8 mouse cellular contexts compared by ENCODE assay signal in the genomic region with DNA sequence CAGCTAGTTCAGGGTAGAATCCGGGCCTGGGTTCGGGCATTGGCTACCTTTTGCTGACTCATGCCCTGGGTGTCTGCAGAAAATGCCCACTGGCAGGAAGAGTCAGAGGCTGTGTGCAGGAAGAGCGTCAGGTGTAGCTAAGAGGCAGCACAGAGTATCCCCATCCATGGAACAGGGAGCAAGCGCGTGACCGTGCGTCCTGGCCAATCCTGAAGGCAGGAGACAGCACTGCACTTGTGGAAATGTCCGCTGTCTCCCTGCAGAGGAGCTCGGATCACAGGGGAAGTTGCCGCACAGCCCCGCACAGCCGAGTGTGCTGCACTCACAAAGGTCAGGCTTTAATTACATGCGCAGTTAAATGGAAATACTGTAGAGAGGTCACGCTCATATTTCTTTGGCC.
DNase-seq lines count a peak whose midpoint lies in the region; ATAC-seq lines count a peak whose summit lies in the region.

No protein-coding gene starts in this region.

- DNase-seq in adrenal gland, postnatal 14 days = peak; percentile 30
- no peak for DNase-seq in adrenal gland, postnatal 25 days
- DNase-seq in kidney, postnatal 14 days = peak; percentile 47
- DNase-seq in spleen, postnatal 10 days (ENCODE audit: low spot score in 2 of 2) = no peak
- no peak for DNase-seq in frontal cortex, adult 2 months (ENCODE audit: extremely low spot score in 1 of 2, low spot score in 1 of 2)
- DNase-seq in thymus, postnatal 0 days (ENCODE audit: low spot score) = no peak

- ATAC-seq in heart, embryonic 16.5 days (replicated peaks; ENCODE audit: extremely low read depth, insufficient read depth, low FRiP score) = peak; percentile 56; the same call in 1 of the 2 replicates

- peaks cover 4% of the 10 kb centered on the region; the same call in 1 of the 2 replicates for H3K4me1 ChIP-seq in brown adipose tissue, adult 24 weeks (ENCODE audit: control insufficient read depth, insufficient read depth, insufficient read length, low read length)
- H3K4me1 ChIP-seq in heart, embryonic 16.5 days (ENCODE audit: control insufficient read depth, insufficient read depth, low read length) = peaks cover 40% of the 10 kb centered on the region

- peak overlapping the region; percentile 36 for H3K4me2 ChIP-seq in heart, embryonic 16.5 days (ENCODE audit: low read depth, low read length)

- no peaks in the 10 kb centered on the region for H3K36me3 ChIP-seq in heart, embryonic 16.5 days (ENCODE audit: control insufficient read depth, insufficient read depth)

- peak overlapping the region; percentile 40 for H3K4me3 ChIP-seq in brown adipose tissue, adult 24 weeks (ENCODE audit: insufficient read depth, low read depth, low read length)
- peak overlapping the region; percentile 23 for H3K4me3 ChIP-seq in heart, embryonic 16.5 days (ENCODE audit: low read length)

- H3K27ac ChIP-seq in brown adipose tissue, adult 24 weeks (replicated peaks; ENCODE audit: low read depth, low read length) = no peak overlapping the region
- H3K27ac ChIP-seq in heart, embryonic 16.5 days (ENCODE audit: low read length) = peak overlapping the region; percentile 73

- 28% methylated on average over 14 of the region's 14 CpGs for WGBS in heart, embryonic 16.5 days

- no peaks in the 10 kb centered on the region for H3K9me3 ChIP-seq in heart, embryonic 16.5 days (replicated peaks; ENCODE audit: control insufficient read depth, low read length)

- H3K27me3 ChIP-seq in heart, embryonic 16.5 days (ENCODE audit: control insufficient read depth, insufficient read depth, low read length) = no peaks in the 10 kb centered on the region

- peak overlapping the region; percentile 1; the same call in 1 of the 2 replicates for H3K9ac ChIP-seq in heart, embryonic 16.5 days (ENCODE audit: low read length)

Comparison
In these comparisons a context has a peak if more than half of its experiments do, and no peak if none do; other contexts are left out.
1. DNase-seq: peak in adrenal gland, postnatal 14 days (single experiment) and kidney, postnatal 14 days (single experiment); none in adrenal gland, postnatal 25 days (single experiment), spleen, postnatal 10 days (0 of 2), frontal cortex, adult 2 months (0 of 2) and thymus, postnatal 0 days (single experiment).